Mouse (Mus musculus): ENCODE results near the gene Mkrn1. TPM values are rescaled to one million over a fixed set of nuclear protein-coding genes. Genes with fewer than 3 reads are reported as not detected.
"Not testable (repeated sequence)": the region's sequence is repeated elsewhere in the genome, so short reads cannot be mapped to it uniquely, and the experiment has no call there.

The Mkrn1 gene
- polyA plus RNA-seq, 1 experiment from 2014 or later, result 283 TPM

DNA sequence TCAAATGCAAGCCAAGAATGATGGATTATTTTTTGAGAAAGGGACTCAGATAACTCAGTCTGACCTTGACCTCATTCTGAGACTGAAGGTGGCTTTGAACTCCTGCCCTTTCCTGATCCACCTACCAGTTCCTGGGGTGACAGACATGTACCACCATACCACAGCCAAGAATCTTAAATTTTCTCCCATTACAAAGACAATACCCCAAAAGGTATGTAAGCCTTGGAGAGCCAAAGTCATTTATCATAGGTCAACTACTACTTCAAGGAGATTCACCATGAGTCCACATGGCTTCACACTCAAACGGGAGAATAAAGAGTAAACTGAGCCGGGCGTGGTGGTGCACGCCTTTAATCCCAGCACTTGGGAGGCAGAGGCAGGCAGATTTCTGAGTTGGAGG is 30.3 kb upstream of the Mkrn1 start:
- no peak overlapping the region for H3K4me3 ChIP-seq (ENCODE audit: low read depth, low read length)
- H3K27me3 ChIP-seq (ENCODE audit: control insufficient read depth, insufficient read depth, low read depth, low read length), result peaks cover 8% of the 10 kb centered on the region
- H3K9ac ChIP-seq (ENCODE audit: low read depth, low read length), result no peak overlapping the region
- ATAC-seq (ENCODE audit: low read depth), result no peak
- no peaks in the 10 kb centered on the region for H3K9me3 ChIP-seq (replicated peaks; ENCODE audit: control insufficient read depth, low read length)
- H3K36me3 ChIP-seq (ENCODE audit: control insufficient read depth, insufficient read depth), result no peaks in the 10 kb centered on the region
- no peak overlapping the region for H3K4me2 ChIP-seq (ENCODE audit: low read depth, low read length)
- no peaks in the 10 kb centered on the region for H3K4me1 ChIP-seq (ENCODE audit: control insufficient read depth, low read depth, low read length)
- WGBS (ENCODE audit: insufficient replicate concordance), result 50% methylated on average over 4 of the region's 4 CpGs
- no peak overlapping the region for H3K27ac ChIP-seq (ENCODE audit: low read length)

- ATAC-seq (ENCODE audit: low read depth), result no peak
- no peak overlapping the region for H3K27ac ChIP-seq (ENCODE audit: low read length)
- H3K9me3 ChIP-seq (replicated peaks; ENCODE audit: control insufficient read depth, low read length), result no peaks in the 10 kb centered on the region
- H3K4me1 ChIP-seq (ENCODE audit: control insufficient read depth, low read depth, low read length), result no peaks in the 10 kb centered on the region
- H3K9ac ChIP-seq (ENCODE audit: low read depth, low read length), result no peak overlapping the region
- H3K4me2 ChIP-seq (ENCODE audit: low read depth, low read length), result no peak overlapping the region
- peaks cover 9% of the 10 kb centered on the region for H3K27me3 ChIP-seq (ENCODE audit: control insufficient read depth, insufficient read depth, low read depth, low read length)
- no peak overlapping the region for H3K4me3 ChIP-seq (ENCODE audit: low read depth, low read length)
- no peaks in the 10 kb centered on the region for H3K36me3 ChIP-seq (ENCODE audit: control insufficient read depth, insufficient read depth)
- 46% methylated on average over 4 of the region's 4 CpGs for WGBS (ENCODE audit: insufficient replicate concordance)
Measured at GRCm38 (mm10) chr6:39447429-39448185, 27.3 kb upstream of the Mkrn1 start.

DNA sequence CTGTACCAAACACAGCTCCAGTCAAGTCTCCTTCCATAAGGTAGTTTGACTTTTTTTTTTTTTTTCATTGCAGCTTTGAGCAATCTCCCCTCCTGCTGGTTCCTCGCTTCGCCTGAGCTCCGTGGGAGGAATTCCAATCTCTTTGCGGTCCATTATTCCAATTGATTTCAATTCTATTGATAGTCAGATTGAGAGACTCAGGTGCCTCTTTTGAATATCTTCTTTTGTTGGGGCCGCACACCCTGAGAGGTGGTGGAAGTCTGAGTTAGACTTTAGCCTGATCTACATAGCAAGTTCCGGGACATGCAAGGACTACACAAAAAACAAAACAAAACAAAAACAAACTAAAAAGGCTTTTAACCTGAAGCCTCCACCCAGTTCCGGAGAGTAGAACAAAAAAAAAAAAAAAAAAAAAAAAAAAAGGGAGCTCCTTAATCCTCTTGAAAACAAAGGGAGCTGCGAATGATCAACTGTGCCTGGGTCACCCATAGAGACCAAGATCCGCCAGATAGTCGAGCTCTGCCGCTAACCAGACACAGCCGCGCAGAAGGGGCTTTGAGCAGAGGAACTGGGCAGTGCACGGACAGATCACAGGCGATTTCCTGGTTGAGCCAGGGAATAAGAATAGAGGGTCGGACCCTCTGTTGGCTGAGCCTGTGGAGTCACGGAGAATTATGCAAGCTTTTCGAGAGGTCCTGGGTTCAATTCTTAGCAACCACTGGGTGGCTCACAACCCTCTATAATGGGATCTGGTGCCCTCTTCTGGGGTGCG is 25.7 kb upstream of the Mkrn1 start:
- Histone ChIP-seq H3K4me3 (ENCODE audit: low read depth, low read length) (no peak overlapping the region), H3K36me3 (ENCODE audit: control insufficient read depth, insufficient read depth) (no peaks in the 10 kb centered on the region), H3K27me3 (ENCODE audit: control insufficient read depth, insufficient read depth, low read depth, low read length) (peaks cover 9% of the 10 kb centered on the region), H3K4me1 (ENCODE audit: control insufficient read depth, low read depth, low read length) (no peaks in the 10 kb centered on the region), H3K27ac (ENCODE audit: low read length) (no peak overlapping the region), H3K4me2 (ENCODE audit: low read depth, low read length) (no peak overlapping the region), H3K9ac (ENCODE audit: low read depth, low read length) (no peak overlapping the region), H3K9me3 (replicated peaks; ENCODE audit: control insufficient read depth, low read length) (no peaks in the 10 kb centered on the region)
- ATAC-seq (ENCODE audit: low read depth), result no peak
- WGBS (ENCODE audit: insufficient replicate concordance), result 24% methylated on average over 19 of the region's 19 CpGs

DNA sequence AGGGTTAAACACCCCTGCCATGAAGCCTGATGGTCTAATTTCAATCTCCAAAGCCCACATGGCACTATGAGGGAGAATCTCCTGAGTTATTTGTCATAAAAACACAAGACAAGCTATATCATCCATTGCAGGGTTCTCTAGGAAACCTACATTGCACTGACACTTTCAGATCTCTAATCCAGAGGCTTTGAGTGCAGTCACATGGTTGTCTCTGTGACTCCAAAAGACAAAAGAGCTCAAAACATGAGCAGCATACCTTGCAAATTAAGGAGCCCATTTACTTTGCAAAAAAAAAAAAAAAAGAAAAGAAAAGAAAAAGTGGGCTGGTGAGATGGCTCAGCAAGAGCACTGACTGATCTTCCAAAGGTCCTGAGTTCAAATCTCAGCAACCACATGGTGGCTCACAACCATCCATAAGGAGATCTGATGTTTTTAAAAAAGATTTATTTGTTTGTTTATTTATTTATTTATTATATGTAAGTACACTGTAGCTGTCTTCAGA is 22.6 kb upstream of the Mkrn1 start:
- no peak overlapping the region for H3K27ac ChIP-seq (ENCODE audit: low read length)
- H3K4me2 ChIP-seq (ENCODE audit: low read depth, low read length), result no peak overlapping the region
- no peak overlapping the region for H3K4me3 ChIP-seq (ENCODE audit: low read depth, low read length)
- H3K36me3 ChIP-seq (ENCODE audit: control insufficient read depth, insufficient read depth), result no peaks in the 10 kb centered on the region
- no peak overlapping the region for H3K9ac ChIP-seq (ENCODE audit: low read depth, low read length)
- peaks cover 5% of the 10 kb centered on the region; the same call in 1 of the 2 replicates for H3K27me3 ChIP-seq (ENCODE audit: control insufficient read depth, insufficient read depth, low read depth, low read length)
- H3K9me3 ChIP-seq (replicated peaks; ENCODE audit: control insufficient read depth, low read length), result no peaks in the 10 kb centered on the region
- H3K4me1 ChIP-seq (ENCODE audit: control insufficient read depth, low read depth, low read length), result no peaks in the 10 kb centered on the region
- ATAC-seq (ENCODE audit: low read depth), result no peak

- H3K9ac ChIP-seq (ENCODE audit: low read depth, low read length), result no peak overlapping the region
- no peak overlapping the region for H3K4me3 ChIP-seq (ENCODE audit: low read depth, low read length)
- H3K36me3 ChIP-seq (ENCODE audit: control insufficient read depth, insufficient read depth), result no peaks in the 10 kb centered on the region
- no peaks in the 10 kb centered on the region for H3K9me3 ChIP-seq (replicated peaks; ENCODE audit: control insufficient read depth, low read length)
- H3K27me3 ChIP-seq (ENCODE audit: control insufficient read depth, insufficient read depth, low read depth, low read length), result no peaks in the 10 kb centered on the region
- ATAC-seq (ENCODE audit: low read depth), result no peak
- H3K4me1 ChIP-seq (ENCODE audit: control insufficient read depth, low read depth, low read length), result peaks cover 11% of the 10 kb centered on the region
- no peak overlapping the region for H3K4me2 ChIP-seq (ENCODE audit: low read depth, low read length)
- no peak overlapping the region for H3K27ac ChIP-seq (ENCODE audit: low read length)
Measured at GRCm38 (mm10) chr6:39440207-39440606, 19.9 kb upstream of the Mkrn1 start.

DNA sequence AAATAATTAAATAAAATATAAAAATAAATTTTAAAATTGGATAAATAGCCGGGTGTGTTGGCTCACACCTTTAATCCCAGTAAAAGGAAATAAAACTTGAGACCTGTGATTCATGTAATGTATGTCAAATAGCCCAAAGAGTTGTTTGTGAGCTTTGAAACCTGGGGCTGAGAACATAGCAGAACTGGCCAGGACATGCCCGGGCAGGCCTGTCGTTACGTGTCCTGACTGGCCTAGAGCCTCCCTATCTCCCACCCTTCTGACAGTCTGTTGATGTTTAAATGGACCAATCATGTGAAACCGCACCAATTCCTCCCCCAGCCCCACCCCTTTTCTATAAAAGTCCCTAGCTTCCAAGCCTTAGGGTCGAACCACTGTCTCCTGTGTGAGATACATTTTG is 17.3 kb upstream of the Mkrn1 start:
- not testable (repeated sequence) for H3K9ac ChIP-seq (ENCODE audit: low read depth, low read length); ATAC-seq (ENCODE audit: low read depth); H3K9me3 ChIP-seq (replicated peaks; ENCODE audit: control insufficient read depth, low read length); H3K27me3 ChIP-seq (ENCODE audit: control insufficient read depth, insufficient read depth, low read depth, low read length); H3K4me2 ChIP-seq (ENCODE audit: low read depth, low read length); H3K27ac ChIP-seq (ENCODE audit: low read length); H3K4me3 ChIP-seq (ENCODE audit: low read depth, low read length); H3K36me3 ChIP-seq (ENCODE audit: control insufficient read depth, insufficient read depth)
- 79% methylated on average over 6 of the region's 6 CpGs for WGBS (ENCODE audit: insufficient replicate concordance)
- H3K4me1 ChIP-seq (ENCODE audit: control insufficient read depth, low read depth, low read length), result peaks cover 26% of the 10 kb centered on the region

DNA sequence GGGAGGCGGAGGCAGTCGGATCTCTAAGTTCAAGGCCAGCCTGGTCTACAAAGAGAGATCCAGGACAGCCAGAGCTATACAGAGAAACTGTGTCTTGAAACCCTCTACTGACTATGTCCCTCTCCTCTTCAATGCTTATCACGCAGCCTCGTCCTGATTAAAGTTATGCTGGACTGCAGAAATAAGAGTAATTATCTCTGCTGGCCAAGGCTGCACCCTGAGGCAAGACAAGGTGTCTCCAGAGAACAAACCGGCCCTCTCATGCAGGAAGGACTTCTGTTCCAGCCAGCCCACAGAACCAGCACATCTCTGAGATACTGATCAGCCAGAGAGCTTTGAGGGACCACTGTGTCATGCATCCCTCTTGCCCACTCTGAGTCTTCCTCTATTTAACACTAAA is 15.6 kb upstream of the Mkrn1 start:
- H3K9me3 ChIP-seq (replicated peaks; ENCODE audit: control insufficient read depth, low read length), result no peaks in the 10 kb centered on the region
- H3K27me3 ChIP-seq (ENCODE audit: control insufficient read depth, insufficient read depth, low read depth, low read length), result no peaks in the 10 kb centered on the region
- no peak overlapping the region for H3K4me2 ChIP-seq (ENCODE audit: low read depth, low read length)
- H3K27ac ChIP-seq (ENCODE audit: low read length), result peak overlapping the region; percentile 72; the same call in 1 of the 2 replicates
- H3K9ac ChIP-seq (ENCODE audit: low read depth, low read length), result peak overlapping the region; percentile 39
- H3K4me3 ChIP-seq (ENCODE audit: low read depth, low read length), result no peak overlapping the region
- peaks cover 26% of the 10 kb centered on the region for H3K4me1 ChIP-seq (ENCODE audit: control insufficient read depth, low read depth, low read length)
- H3K36me3 ChIP-seq (ENCODE audit: control insufficient read depth, insufficient read depth), result no peaks in the 10 kb centered on the region
- peak; percentile 75 for ATAC-seq (ENCODE audit: low read depth)
- 48% methylated on average over 5 of the region's 5 CpGs for WGBS (ENCODE audit: insufficient replicate concordance)

DNA sequence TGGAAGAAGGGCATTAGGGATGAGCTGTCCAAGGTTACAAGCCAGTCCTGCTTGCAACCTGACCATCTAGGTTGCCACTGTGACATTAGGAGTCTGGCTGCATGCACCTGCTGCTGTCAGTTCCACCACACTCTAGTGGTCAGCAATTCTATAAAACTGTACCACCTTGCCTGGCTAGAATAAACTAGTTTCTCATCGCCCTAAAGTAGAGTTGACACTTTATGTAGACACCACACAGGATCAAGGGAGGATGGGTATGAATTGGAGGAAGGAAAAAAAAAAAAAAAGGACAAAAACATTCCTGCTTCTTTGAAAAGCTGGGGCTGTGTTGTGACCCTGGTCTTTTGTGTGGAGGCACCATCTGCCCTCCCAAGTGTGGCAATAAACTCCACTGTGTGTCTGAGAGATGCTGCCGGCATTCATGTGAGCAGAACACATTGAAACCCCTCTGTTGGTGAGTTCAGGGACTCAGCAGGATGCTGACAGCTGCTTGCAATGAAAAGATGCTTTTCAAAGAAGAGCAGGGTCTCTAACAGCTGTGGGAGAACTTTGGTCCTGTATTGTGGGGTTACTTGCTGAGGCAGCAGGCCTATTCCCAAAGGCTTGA is 14.7 kb upstream of the Mkrn1 start:
- no peak for ATAC-seq (ENCODE audit: low read depth)
- no peaks in the 10 kb centered on the region for H3K9me3 ChIP-seq (replicated peaks; ENCODE audit: control insufficient read depth, low read length)
- H3K9ac ChIP-seq (ENCODE audit: low read depth, low read length), result no peak overlapping the region; the same call in 1 of the 2 replicates
- peak overlapping the region; percentile 1; the same call in 1 of the 2 replicates for H3K4me2 ChIP-seq (ENCODE audit: low read depth, low read length)
- no peaks in the 10 kb centered on the region for H3K36me3 ChIP-seq (ENCODE audit: control insufficient read depth, insufficient read depth)
- peak overlapping the region; percentile 72 for H3K27ac ChIP-seq (ENCODE audit: low read length)
- H3K4me1 ChIP-seq (ENCODE audit: control insufficient read depth, low read depth, low read length), result peaks cover 35% of the 10 kb centered on the region
- no peak overlapping the region for H3K4me3 ChIP-seq (ENCODE audit: low read depth, low read length)
- 76% methylated on average over 2 of the region's 2 CpGs for WGBS (ENCODE audit: insufficient replicate concordance)
- no peaks in the 10 kb centered on the region for H3K27me3 ChIP-seq (ENCODE audit: control insufficient read depth, insufficient read depth, low read depth, low read length)

Data from liver, embryonic 16.5 days (tissue).